In the genomic region with DNA sequence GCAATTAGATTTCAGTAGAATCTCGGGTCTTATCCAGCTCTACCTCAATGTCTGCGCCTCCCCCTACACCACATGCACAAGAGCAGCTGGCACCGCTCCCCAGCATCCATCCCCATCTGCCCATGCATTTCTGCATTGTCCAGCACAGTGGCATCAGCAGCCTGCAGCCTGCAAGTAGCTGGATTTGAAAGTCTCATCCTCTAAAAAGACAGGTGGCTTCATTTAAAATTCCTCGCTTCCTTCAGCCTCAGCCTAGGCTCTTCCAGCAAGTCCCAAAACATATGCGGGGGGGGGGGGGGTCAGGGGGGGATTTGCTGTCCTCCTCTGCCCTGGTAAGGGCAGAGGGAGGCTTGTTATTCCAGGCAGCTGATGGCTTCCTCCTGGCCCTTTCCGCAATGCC, we compare ENCODE assay signal across 10 mouse cellular contexts.
DNase-seq lines count a peak whose midpoint lies in the region; ATAC-seq lines count a peak whose summit lies in the region.
"Had no signal": no experiment of that assay in that cellular context is flagged by ENCODE, and none has a peak within 500 bp of the region (broad histone marks: within the 10 kb centered on the region; RNA-seq: fewer than 3 reads in every experiment).

No protein-coding gene starts in this region.

- peak overlapping the region; percentile 26; the same call in 1 of the 2 replicates for H3K27ac ChIP-seq in limb, embryonic 10.5 days
- no peak overlapping the region for H3K27ac ChIP-seq in intestine, embryonic 16.5 days (ENCODE audit: low read length)

- H3K9me3 ChIP-seq in limb, embryonic 10.5 days (replicated peaks): no peaks in the 10 kb centered on the region
- no peaks in the 10 kb centered on the region for H3K9me3 ChIP-seq in intestine, embryonic 16.5 days (ENCODE audit: control insufficient read depth, low read length)

- H3K36me3 ChIP-seq in limb, embryonic 10.5 days: no peaks in the 10 kb centered on the region; the same call in 1 of the 2 replicates
- H3K36me3 ChIP-seq in intestine, embryonic 16.5 days (ENCODE audit: control insufficient read depth, insufficient read depth, low read length): no peaks in the 10 kb centered on the region

- H3K4me1 ChIP-seq in limb, embryonic 10.5 days: peaks cover 11% of the 10 kb centered on the region
- H3K4me1 ChIP-seq in intestine, embryonic 16.5 days (ENCODE audit: control insufficient read depth, insufficient read depth, low read length): no peaks in the 10 kb centered on the region

- H3K9ac ChIP-seq in intestine, embryonic 16.5 days (ENCODE audit: low read depth, low read length): no peak overlapping the region

- H3K4me2 ChIP-seq in intestine, embryonic 16.5 days (ENCODE audit: low read depth, low read length): no peak overlapping the region

- ATAC-seq in intestine, embryonic 16.5 days: no peak
- ATAC-seq: lung, postnatal 0 days had no signal

- 60% methylated on average over 6 of the region's 6 CpGs for WGBS in limb, embryonic 10.5 days
- 75% methylated on average over 5 of the region's 6 CpGs for WGBS in intestine, embryonic 16.5 days

- no peaks in the 10 kb centered on the region for H3K27me3 ChIP-seq in limb, embryonic 10.5 days (ENCODE audit: low read depth, poor library complexity, severe bottlenecking)
- H3K27me3 ChIP-seq in intestine, embryonic 16.5 days (replicated peaks; ENCODE audit: control insufficient read depth, insufficient read depth, low read length): no peaks in the 10 kb centered on the region

- DNase-seq in cerebellum, postnatal 10 days: peak; percentile 81 to 85
- no peak for DNase-seq in cerebellum, adult 8-10 months
- DNase-seq in brain, adult 2 months (ENCODE audit: low read depth, low spot score): peak; percentile 44
- peak; percentile 17 for DNase-seq in forelimb bud, embryonic 11.5 days (ENCODE audit: low read depth, low spot score)
- no peak for DNase-seq in limb, embryonic 10.5 days (ENCODE audit: low spot score)
- no peak for DNase-seq in thymus, postnatal 14 days
- no peak for DNase-seq in spleen, adult 12 weeks (ENCODE audit: low spot score)
- DNase-seq: kidney, adult 9 months had no signal

- H3K4me3 ChIP-seq in limb, embryonic 10.5 days: no peak overlapping the region
- H3K4me3 ChIP-seq in intestine, embryonic 16.5 days (ENCODE audit: low read length): no peak overlapping the region

Comparison
In these comparisons a context has a peak if more than half of its experiments do, and no peak if none do; other contexts are left out.
1. DNase-seq: peak in cerebellum, postnatal 10 days (2 of 2), brain, adult 2 months (single experiment) and forelimb bud, embryonic 11.5 days (single experiment); none in cerebellum, adult 8-10 months (single experiment), limb, embryonic 10.5 days (single experiment), thymus, postnatal 14 days (single experiment) and spleen, adult 12 weeks (single experiment).